Mouse (Mus musculus) heart, adult 2 months (tissue): ENCODE results near the gene Malrd1.

ENCODE experiments used
- CTCF ChIP-seq: fragments of 200-600 bp; IDR thresholded peaks from 2 replicates; pipeline ENCODE4 v1.8.1; 2022; ENCODE audit warnings: antibody characterized with exemption, mild to moderate bottlenecking, moderate library complexity
- POLR2A ChIP-seq: fragments of 200-500 bp; IDR thresholded peaks from 2 replicates; pipeline ENCODE4 v1.6.1; 2011; ENCODE audit warnings: mild to moderate bottlenecking, low read depth, low read length, control low read depth; ENCODE audit not compliant: insufficient read depth

GRCm38 (mm10) chr2:15740945-15741344 lies 214.7 kb downstream of the Malrd1 start:
- TF ChIP-seq POLR2A: no peak
- no peak for TF ChIP-seq CTCF
